Mouse (Mus musculus): ENCODE data around the gene Trim50. TPM values are rescaled to one million over a fixed set of nuclear protein-coding genes. Genes with fewer than 3 reads are reported as not detected.

The Trim50 gene
- polyA plus RNA-seq, 1 experiment, result not detected

DNA sequence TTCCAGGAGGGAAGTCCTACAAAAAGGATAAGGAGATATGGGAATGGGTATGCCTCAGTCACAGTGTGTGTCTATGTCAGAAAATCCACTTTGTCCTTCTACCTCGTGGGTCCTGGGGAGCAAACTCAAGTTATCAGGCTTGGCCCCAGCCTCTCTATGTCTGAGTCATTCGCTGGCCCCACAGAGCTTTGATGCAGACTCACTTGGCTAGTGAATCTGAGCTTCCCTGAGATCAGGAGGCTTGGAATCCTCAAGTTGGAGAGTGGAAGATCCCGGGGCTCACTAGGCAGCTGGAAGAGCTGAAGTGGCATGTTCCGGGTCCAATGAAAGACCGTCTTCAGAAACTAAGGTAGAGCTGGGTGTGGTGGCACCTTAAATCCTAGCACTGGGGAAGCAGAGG lies 22.9 kb upstream of the Trim50 start:
- H3K36me3 ChIP-seq (ENCODE audit: control insufficient read depth, insufficient read depth, low read length), result no peaks in the 10 kb centered on the region
- TF ChIP-seq CTCF (IDR thresholded peaks at IDR 0.05; ENCODE audit: extremely low read depth, insufficient read length, insufficient replicate concordance, low read depth, low read length) (no peak), POLR2A (IDR thresholded peaks at IDR 0.05; ENCODE audit: low read depth, low read length) (no peak)
- no peak overlapping the region for H3K27ac ChIP-seq (ENCODE audit: insufficient read depth, low read depth, low read length)
- H3K4me3 ChIP-seq (ENCODE audit: low read depth, low read length), result no peak overlapping the region
- 76% methylated on average over 5 of the region's 5 CpGs for WGBS
- H3K27me3 ChIP-seq (ENCODE audit: control insufficient read depth, insufficient read depth, low read length), result no peaks in the 10 kb centered on the region
- no peaks in the 10 kb centered on the region for H3K4me1 ChIP-seq (ENCODE audit: control insufficient read depth, insufficient read depth, insufficient read length, low read length)

GRCm38 (mm10) chr5:135331161-135331560 lies 21.9 kb upstream of the Trim50 start:
- no peak overlapping the region for H3K4me3 ChIP-seq (ENCODE audit: low read depth, low read length)
- H3K36me3 ChIP-seq (ENCODE audit: control insufficient read depth, insufficient read depth, low read length), result no peaks in the 10 kb centered on the region
- no peaks in the 10 kb centered on the region for H3K4me1 ChIP-seq (ENCODE audit: control insufficient read depth, insufficient read depth, insufficient read length, low read length)
- H3K27ac ChIP-seq (ENCODE audit: insufficient read depth, low read depth, low read length), result no peak overlapping the region
- 76% methylated on average over 6 of the region's 6 CpGs for WGBS
- TF ChIP-seq POLR2A (IDR thresholded peaks at IDR 0.05; ENCODE audit: low read depth, low read length) (no peak), CTCF (IDR thresholded peaks at IDR 0.05; ENCODE audit: extremely low read depth, insufficient read length, insufficient replicate concordance, low read depth, low read length) (no peak)
- H3K27me3 ChIP-seq (ENCODE audit: control insufficient read depth, insufficient read depth, low read length), result no peaks in the 10 kb centered on the region

- no peak overlapping the region for H3K4me3 ChIP-seq (ENCODE audit: low read depth, low read length)
- H3K27me3 ChIP-seq (ENCODE audit: control insufficient read depth, insufficient read depth, low read length), result no peaks in the 10 kb centered on the region
- H3K4me1 ChIP-seq (ENCODE audit: control insufficient read depth, insufficient read depth, insufficient read length, low read length), result no peaks in the 10 kb centered on the region
- 37% methylated on average over 3 of the region's 3 CpGs for WGBS
- no peak for TF ChIP-seq POLR2A (IDR thresholded peaks at IDR 0.05; ENCODE audit: low read depth, low read length)
- no peak for TF ChIP-seq CTCF (IDR thresholded peaks at IDR 0.05; ENCODE audit: extremely low read depth, insufficient read length, insufficient replicate concordance, low read depth, low read length)
- no peak overlapping the region for H3K27ac ChIP-seq (ENCODE audit: insufficient read depth, low read depth, low read length)
- no peaks in the 10 kb centered on the region for H3K36me3 ChIP-seq (ENCODE audit: control insufficient read depth, insufficient read depth, low read length)
These were observed 15.5 kb upstream of the Trim50 start for GRCm38 (mm10) chr5:135337575-135337974.

- no peak for TF ChIP-seq CTCF (IDR thresholded peaks at IDR 0.05; ENCODE audit: extremely low read depth, insufficient read length, insufficient replicate concordance, low read depth, low read length)
- no peak for TF ChIP-seq POLR2A (IDR thresholded peaks at IDR 0.05; ENCODE audit: low read depth, low read length)
- H3K27me3 ChIP-seq (ENCODE audit: control insufficient read depth, insufficient read depth, low read length), result no peaks in the 10 kb centered on the region
- no peak overlapping the region for H3K27ac ChIP-seq (ENCODE audit: insufficient read depth, low read depth, low read length)
- no peaks in the 10 kb centered on the region for H3K36me3 ChIP-seq (ENCODE audit: control insufficient read depth, insufficient read depth, low read length)
- 66% methylated on average over 7 of the region's 7 CpGs for WGBS
- no peak overlapping the region for H3K4me3 ChIP-seq (ENCODE audit: low read depth, low read length)
- H3K4me1 ChIP-seq (ENCODE audit: control insufficient read depth, insufficient read depth, insufficient read length, low read length), result no peaks in the 10 kb centered on the region
These were observed 7.1 kb upstream of the Trim50 start for GRCm38 (mm10) chr5:135345989-135346388.

- H3K4me3 ChIP-seq (ENCODE audit: low read depth, low read length), result no peak overlapping the region
- no peak overlapping the region for H3K27ac ChIP-seq (ENCODE audit: insufficient read depth, low read depth, low read length)
- TF ChIP-seq CTCF (IDR thresholded peaks at IDR 0.05; ENCODE audit: extremely low read depth, insufficient read length, insufficient replicate concordance, low read depth, low read length), result no peak
- no peak for TF ChIP-seq POLR2A (IDR thresholded peaks at IDR 0.05; ENCODE audit: low read depth, low read length)
- WGBS, result 2% methylated on average over 1 of the region's 1 CpGs
- H3K36me3 ChIP-seq (ENCODE audit: control insufficient read depth, insufficient read depth, low read length), result no peaks in the 10 kb centered on the region
- no peaks in the 10 kb centered on the region for H3K27me3 ChIP-seq (ENCODE audit: control insufficient read depth, insufficient read depth, low read length)
- H3K4me1 ChIP-seq (ENCODE audit: control insufficient read depth, insufficient read depth, insufficient read length, low read length), result no peaks in the 10 kb centered on the region
These were observed 6.7 kb upstream of the Trim50 start for GRCm38 (mm10) chr5:135346430-135346829.

GRCm38 (mm10) chr5:135347511-135348011 lies 5.5 kb upstream of the Trim50 start:
- Histone ChIP-seq H3K27me3 (ENCODE audit: control insufficient read depth, insufficient read depth, low read length) (no peaks in the 10 kb centered on the region), H3K36me3 (ENCODE audit: control insufficient read depth, insufficient read depth, low read length) (no peaks in the 10 kb centered on the region), H3K4me1 (ENCODE audit: control insufficient read depth, insufficient read depth, insufficient read length, low read length) (no peaks in the 10 kb centered on the region), H3K27ac (ENCODE audit: insufficient read depth, low read depth, low read length) (no peak overlapping the region), H3K4me3 (ENCODE audit: low read depth, low read length) (no peak overlapping the region)
- TF ChIP-seq CTCF (IDR thresholded peaks at IDR 0.05; ENCODE audit: extremely low read depth, insufficient read length, insufficient replicate concordance, low read depth, low read length) (no peak), POLR2A (IDR thresholded peaks at IDR 0.05; ENCODE audit: low read depth, low read length) (no peak)
- 61% methylated on average over 4 of the region's 4 CpGs for WGBS

- WGBS, result 90% methylated on average over 35 of the region's 35 CpGs
- H3K4me1 ChIP-seq (ENCODE audit: control insufficient read depth, insufficient read depth, insufficient read length, low read length), result no peaks in the 10 kb centered on the region
- no peak within 1 kb of the TSS for H3K27ac ChIP-seq (ENCODE audit: insufficient read depth, low read depth, low read length)
- H3K4me3 ChIP-seq (ENCODE audit: low read depth, low read length), result no peak within 1 kb of the TSS
- TF ChIP-seq POLR2A (IDR thresholded peaks at IDR 0.05; ENCODE audit: low read depth, low read length) (no peak), CTCF (IDR thresholded peaks at IDR 0.05; ENCODE audit: extremely low read depth, insufficient read length, insufficient replicate concordance, low read depth, low read length) (no peak)
- H3K36me3 ChIP-seq (ENCODE audit: control insufficient read depth, insufficient read depth, low read length), result no peaks in the 10 kb centered on the region
- H3K27me3 ChIP-seq (ENCODE audit: control insufficient read depth, insufficient read depth, low read length), result no peaks in the 10 kb centered on the region
These were observed 3.2 kb upstream of the Trim50 start, which contains the start of gene Fkbp6 for GRCm38 (mm10) chr5:135349862-135350261. Fkbp6 (minus strand) TSS chr5:135350044.
